Mouse (Mus musculus): ENCODE data around the gene Dag1.
A peak's percentile ranks its signal among the peaks of the same experiment; 100 is the strongest.
"Not testable (repeated sequence)": the region's sequence is repeated elsewhere in the genome, so short reads cannot be mapped to it uniquely, and the experiment has no call there.

Dag1 gene

GRCm38 (mm10) chr9:108263690-108264190 is at the start of gene Dag1:
Gene Dag1 (minus strand): TSS chr9:108263958.
- DNase-seq: peak; percentile 100

DNA sequence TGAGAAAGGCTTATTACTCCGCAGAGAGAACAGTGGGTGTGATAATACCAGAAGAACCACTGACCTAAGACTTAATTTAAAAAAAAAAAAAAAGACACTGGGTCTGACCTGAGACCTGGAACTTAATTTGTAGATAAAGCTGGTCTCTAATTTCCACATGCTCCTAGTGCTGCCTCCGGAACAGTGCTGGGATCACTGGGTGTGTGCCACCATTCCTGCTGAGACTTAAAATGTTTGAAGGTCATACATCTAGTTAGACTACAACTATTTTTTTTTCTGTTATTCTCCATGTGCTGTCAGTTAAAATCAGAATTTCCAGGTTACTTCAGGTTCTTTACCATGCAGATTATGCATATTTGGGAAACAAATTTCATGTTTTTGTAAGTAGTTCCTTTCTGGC is 44.4 kb upstream of the Dag1 start:
- no peak for DNase-seq

DNA sequence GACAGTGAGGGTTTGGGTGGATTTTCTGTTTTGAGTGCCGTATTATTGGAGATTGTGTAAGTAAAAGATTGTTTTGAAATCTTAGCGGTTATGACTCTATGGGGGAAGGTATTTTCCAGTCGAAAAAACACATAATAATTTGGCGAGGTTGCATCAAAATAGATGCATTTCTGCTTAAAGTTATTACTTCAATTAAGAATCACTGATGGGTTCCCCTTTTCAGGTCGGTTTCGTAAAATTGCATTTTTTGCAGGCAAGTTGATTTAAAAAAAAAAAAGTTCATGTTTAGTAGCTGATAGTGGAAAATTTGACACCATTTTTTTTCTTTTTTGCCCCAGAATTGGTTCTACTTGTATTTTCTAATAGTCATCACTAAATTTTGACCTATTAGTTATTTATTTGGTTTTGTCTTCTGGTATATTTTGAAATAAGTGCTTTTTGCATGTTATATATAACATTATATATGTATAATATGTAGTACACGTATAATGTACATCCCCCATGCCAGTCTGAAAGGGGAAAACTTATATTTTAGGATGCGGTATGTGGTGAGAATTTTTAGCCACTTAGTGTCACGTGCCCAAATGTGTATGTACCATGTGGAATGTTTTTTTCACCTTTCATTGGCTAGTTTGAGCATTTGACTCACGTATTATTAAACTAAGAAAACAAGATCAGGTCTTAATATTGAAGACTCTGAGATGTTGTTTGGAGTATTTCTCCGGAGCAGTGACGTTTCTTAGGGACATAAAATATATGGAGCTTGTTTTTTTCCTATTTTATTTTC is 43.5 kb upstream of the Dag1 start:
- no peak for DNase-seq

DNA sequence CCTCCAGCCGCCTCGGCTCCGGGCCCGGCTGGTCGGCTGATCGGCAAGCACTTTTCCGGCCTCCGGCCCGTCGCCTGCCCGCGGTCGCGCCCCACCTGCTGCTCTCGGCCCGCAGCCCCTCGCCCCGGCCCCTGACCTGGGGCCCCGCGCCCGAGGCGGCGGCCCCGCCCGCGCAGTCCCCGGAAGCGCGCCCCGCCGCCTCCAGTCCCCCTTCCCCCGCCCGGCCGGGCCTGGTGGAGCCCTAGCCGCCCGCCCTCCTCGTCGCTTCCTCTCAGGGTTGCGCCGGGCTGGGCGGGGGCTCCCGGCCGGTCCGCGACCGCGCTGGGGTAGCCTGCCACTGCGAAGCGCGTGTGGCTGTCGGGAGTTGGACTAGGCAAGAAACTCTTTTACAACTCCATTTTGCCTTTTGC is 42.8 kb upstream of the Dag1 start:
- peak; percentile 85 to 94 for DNase-seq

- peak; percentile 98 to 99 for DNase-seq
Measured at GRCm38 (mm10) chr9:108305629-108306520, 42.1 kb upstream of the Dag1 start, which contains the start of the genes Rhoa and Tcta. Gene Rhoa (plus strand): TSS chr9:108306129. Gene Tcta (minus strand): TSS chr9:108306160.

- peak in 1 of 2 experiments; percentile 51 for DNase-seq
Measured at GRCm38 (mm10) chr9:108305170-108305569, 41.4 kb upstream of the Dag1 start.

GRCm38 (mm10) chr9:108304716-108305115 is 41.0 kb upstream of the Dag1 start:
- no peak for DNase-seq

DNA sequence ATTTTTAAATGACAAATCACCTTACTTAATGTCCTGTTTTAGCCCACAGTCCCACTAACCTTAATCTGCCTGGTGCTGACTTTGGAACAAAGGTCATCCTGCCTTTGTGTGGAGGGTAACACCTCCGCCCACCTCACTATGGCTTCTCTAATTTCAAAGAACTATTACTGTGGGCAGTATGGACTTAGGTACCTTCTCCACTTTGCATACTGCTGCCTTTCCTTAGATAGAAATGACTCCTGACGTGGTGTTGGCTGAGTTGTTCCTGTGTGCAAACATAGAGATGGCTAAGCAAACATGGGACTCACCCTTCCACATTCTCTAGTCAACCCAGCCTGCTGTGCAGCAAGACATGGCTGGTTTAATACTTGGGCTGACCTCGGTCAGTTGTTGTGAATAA is 38.1 kb upstream of the Dag1 start:
- DNase-seq: no peak

GRCm38 (mm10) chr9:108296453-108297355 is 32.9 kb upstream of the Dag1 start, which contains the start of gene Amt:
Gene Amt (plus strand): TSS chr9:108296853.
- peak; percentile 86 to 93 for DNase-seq

DNA sequence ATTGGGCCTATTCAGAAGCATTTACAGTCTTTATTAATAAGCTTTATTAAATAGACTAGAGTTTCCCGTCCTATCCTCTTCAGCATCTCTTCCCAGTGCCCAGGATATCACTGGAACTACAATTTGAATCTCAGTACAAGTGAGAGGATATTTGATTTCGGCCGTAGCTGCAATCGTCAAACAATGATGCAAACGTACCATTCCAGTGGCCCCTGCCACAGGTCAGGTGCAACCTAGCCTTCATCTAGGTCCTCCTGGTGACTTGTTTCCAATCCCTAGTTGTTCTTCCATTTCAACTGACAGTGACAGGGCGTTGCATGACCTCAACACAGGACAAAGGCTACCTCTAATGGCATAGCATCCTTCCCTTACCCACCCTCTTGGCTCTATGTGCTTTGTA is 27.0 kb upstream of the Dag1 start:
- no peak for DNase-seq

GRCm38 (mm10) chr9:108290016-108290750 is 26.4 kb upstream of the Dag1 start, which contains the start of gene Nicn1:
Gene Nicn1 (plus strand): TSS chr9:108290429.
- peak; percentile 94 to 96 for DNase-seq

- no peak for DNase-seq
Measured at GRCm38 (mm10) chr9:108289347-108289746, 25.6 kb upstream of the Dag1 start.

DNA sequence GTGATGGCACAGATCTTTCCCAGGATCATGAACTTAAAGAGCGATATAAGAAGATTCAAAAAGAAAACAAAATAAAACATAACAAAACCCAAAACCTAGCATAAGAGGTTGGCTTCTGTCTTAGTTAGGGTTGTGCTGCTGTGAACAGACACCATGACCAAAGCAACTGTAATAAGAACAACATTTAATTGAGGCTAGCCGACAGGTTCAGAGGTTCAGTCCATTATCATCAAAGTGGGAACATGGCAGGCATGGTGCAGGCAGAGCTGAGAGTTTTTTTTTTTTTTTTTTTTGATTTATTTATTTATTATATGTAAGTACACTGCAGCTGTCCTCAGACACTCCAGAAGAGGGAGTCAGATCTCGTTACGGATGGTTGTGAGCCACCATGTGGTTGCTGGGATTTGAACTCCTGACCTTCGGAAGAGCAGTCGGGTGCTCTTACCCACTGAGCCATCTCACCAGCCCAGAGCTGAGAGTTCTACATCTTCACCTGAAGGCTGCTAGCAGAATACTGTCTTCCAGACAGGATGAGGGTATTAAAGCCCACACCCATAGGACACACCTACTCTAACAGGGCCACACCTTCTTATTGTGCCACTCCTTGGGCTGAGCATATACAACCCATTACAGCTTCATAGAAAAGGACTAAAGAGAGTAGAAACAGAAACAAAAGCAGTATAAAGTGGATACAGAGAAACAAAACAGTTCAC is 23.9 kb upstream of the Dag1 start:
- not testable (repeated sequence) for DNase-seq

DNA sequence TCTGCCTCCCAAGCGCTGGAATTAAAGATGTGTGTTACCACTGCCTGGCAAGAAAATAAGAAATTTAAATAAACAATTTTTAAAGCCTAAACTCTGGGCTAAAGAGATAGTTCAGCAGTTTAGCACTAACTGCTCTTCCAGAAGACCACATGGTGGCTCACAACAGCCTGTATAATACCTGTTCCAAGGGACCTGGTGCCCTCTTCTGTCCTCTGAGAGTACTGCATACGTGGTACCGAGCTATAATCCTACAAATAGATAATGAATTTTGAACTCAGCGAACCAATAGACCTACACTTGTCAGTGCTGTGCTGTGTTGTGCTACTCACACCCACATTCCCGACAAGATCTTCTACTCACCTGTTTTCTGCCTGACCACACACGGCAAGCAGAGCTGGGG is 20.7 kb upstream of the Dag1 start:
- DNase-seq: peak; percentile 79 to 93

- peak; percentile 73 to 88 for DNase-seq
Measured at GRCm38 (mm10) chr9:108280071-108280828, 16.5 kb upstream of the Dag1 start.

- peak; percentile 69 to 76 for DNase-seq
Measured at GRCm38 (mm10) chr9:108278697-108279450, 15.1 kb upstream of the Dag1 start.

GRCm38 (mm10) chr9:108275331-108275659 is 11.5 kb upstream of the Dag1 start:
- DNase-seq: no peak

DNA sequence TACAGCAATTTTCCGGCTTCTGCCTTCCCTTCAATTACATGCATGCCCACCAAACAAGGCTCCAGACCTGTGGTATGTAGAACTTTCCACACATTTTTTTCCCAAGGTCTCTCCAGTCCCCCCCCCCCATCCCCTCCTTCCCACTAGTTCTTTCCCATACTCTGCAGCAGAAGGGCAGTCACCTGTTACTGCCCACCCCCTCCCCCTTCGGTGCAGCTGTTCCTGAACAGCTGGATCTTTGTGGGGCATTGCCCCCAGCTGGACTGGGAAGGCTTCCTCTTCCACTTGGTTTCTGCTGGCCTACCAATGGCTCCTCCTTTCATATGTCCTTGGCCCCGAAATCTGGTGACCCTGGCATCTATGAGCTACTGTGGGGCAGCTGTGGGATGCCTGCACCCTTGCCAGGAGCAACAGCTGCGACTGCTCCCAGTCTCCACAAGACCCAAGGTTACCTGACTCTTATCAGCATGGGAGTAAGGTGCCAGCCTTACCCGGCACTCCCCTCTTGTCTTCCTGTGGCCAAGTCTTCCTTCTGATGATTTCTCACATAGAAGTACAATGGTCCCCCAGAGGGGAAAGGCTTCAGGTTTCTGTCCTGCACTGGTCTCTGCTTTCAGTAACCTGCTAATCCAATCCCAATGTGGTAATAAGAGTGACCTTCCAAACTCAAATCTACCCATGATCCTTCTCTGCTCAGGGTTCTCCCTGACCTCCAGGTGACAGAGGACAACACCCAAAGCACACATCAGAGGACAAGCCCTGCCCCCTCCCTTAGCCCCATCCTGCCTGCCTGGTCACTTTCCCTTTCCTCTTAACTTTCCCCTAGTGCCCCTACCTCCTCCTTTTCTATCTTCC is 10.9 kb upstream of the Dag1 start:
- DNase-seq: peak in 1 of 2 experiments; percentile 44
